Mouse (Mus musculus): ENCODE results near the gene C330007P06Rik. TPM values are rescaled to one million over a fixed set of nuclear protein-coding genes. Genes with fewer than 3 reads are reported as not detected.

C330007P06Rik gene
- 17.2 and 33.3 TPM in 2 replicates for polyA plus RNA-seq (2012; rRNA removed; ENCODE audit: low replicate concordance)

DNA sequence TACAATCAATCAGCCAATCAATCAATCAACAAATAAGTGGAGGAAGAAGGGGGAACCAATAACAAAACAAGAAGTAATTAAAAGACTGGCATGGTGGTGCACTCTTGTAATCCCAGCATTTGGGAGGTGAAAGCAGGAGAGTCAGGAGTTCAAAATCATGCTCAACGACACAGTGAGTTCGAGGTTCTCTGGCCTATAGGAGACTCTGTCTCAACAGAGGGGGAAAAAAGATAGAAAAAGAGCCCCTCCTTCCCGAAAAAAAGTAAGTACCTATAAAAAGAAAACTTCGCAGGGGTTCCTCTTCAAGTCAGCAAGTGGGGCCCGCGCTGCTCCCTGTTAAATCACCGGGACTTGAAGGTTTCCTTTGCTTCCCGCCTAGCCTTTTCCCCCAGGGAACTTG is at the start of gene C330007P06Rik, which contains the start of gene Ube2a:
Gene C330007P06Rik (minus strand): TSS at position 347 of the 400 bp plus-strand sequence.
Gene Ube2a (plus strand): TSS at position 136 of the 400 bp plus-strand sequence.

DNA sequence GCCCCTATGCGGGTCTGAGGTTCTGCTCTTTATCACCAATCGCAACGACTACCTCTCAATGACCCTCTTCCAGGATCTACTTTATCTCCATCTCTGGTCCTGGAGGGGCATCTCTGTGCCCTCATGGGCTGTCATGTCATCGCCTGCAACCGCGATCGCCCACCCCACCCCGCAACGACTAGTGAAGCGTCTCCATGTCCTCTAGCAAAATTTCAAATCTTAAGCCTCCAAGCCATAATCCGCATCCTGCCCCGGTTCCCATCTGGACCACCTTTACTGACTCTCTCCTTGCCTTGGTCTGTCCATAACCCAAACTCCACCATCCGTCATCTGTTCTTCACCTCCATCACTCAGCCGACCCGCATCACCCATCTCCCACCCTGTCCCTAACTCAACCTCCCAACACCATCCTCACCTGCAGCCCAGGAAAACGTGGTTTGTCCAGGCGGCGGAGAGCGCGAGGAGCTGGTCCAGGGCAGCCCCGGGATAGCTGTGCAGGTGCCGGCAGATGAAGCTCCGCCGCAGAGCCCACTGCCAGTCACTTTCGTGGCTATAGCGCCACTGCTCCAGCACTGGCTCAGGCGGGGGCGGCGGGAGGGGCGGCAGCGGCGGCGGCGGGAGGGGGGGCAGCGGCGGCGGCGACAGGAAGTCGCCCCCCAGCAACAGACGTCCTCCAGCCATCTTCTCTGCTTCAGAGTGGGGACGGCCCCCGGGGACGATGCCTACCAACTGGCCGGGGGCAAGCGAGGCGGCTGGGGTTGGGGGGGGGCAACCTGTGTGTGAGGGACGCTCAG is 28.6 kb upstream of the C330007P06Rik start, which contains the start of gene Nkrf:
Gene Nkrf (minus strand): TSS at position 579 of the 794 bp plus-strand sequence.

DNA sequence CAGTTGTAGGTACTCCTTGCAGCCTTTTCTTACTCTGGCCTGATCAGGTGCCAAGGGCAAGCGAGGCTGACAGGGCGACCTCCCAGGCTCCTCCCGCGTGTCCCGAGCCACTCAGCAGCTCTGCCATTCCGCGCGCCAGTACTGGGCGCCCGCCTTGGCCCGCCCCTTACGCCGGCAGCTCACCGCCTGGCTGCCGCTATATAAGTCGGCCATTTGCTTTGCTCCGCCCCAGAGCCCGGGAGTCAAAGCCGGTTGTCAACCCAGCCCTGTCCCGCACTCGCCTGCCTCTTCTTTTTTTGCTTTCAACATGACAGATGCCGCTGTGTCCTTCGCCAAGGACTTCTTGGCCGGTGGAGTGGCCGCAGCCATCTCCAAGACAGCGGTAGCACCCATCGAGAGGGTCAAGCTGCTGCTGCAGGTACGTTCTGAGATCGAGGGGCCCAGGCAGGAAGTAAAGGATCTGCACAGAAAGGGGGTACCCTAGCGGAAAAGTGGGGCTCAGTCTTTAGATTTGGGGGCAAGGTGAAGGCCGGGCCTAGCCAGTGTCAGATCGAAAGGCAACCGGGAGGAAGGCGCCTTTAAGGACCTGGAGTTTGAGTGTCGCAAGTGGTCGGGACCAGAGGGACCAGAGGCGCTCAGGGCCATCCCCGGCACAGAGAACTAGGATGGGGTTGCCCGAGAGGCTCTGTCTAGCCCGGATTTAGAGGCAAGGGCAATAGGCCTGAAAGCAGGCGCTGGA is 78.3 kb downstream of the C330007P06Rik start, which contains the start of gene Slc25a5:
Gene Slc25a5 (plus strand): TSS at position 228 of the 739 bp plus-strand sequence.

Other genes with a start within 250 kb of the C330007P06Rik start
- 0.85 and 0.91 TPM in 2 replicates for gene Akap17b, start 228.7 kb downstream of the C330007P06Rik start, polyA plus RNA-seq (2012; rRNA removed; ENCODE audit: low replicate concordance)
- gene Slc25a43, start 130.5 kb downstream of the C330007P06Rik start, polyA plus RNA-seq (2012; rRNA removed; ENCODE audit: low replicate concordance): 0.69 and 3.2 TPM in 2 replicates
- gene Slc25a5, start 78.5 kb downstream of the C330007P06Rik start, polyA plus RNA-seq (2012; rRNA removed; ENCODE audit: low replicate concordance): 641 and 719 TPM in 2 replicates
- gene Ube2a, start 211 bp downstream of the C330007P06Rik start, polyA plus RNA-seq (2012; rRNA removed; ENCODE audit: low replicate concordance): 27.0 and 33.6 TPM in 2 replicates
- gene Nkrf, start 28.8 kb upstream of the C330007P06Rik start, polyA plus RNA-seq (2012; rRNA removed; ENCODE audit: low replicate concordance): 0.82 and 1.9 TPM in 2 replicates
- 4.7 and 14.9 TPM in 2 replicates for gene Sept6, start 117.7 kb upstream of the C330007P06Rik start, polyA plus RNA-seq (2012; rRNA removed; ENCODE audit: low replicate concordance)
- gene Sowahd, start 174.7 kb upstream of the C330007P06Rik start, polyA plus RNA-seq (2012; rRNA removed; ENCODE audit: low replicate concordance): 0.07 TPM in 1 of 2 replicates, not detected in the other
- gene Rpl39, start 211.3 kb upstream of the C330007P06Rik start, polyA plus RNA-seq (2012; rRNA removed; ENCODE audit: low replicate concordance): 73.1 and 127 TPM in 2 replicates
- 3.1 and 5.4 TPM in 2 replicates for gene Upf3b, start 236.2 kb upstream of the C330007P06Rik start, polyA plus RNA-seq (2012; rRNA removed; ENCODE audit: low replicate concordance)

Data from subcutaneous adipose tissue, adult 2 months (tissue).